Mouse (Mus musculus) G1E-ER4 (cell line): ENCODE data around the gene Slc4a2. TPM values are rescaled to one million over a fixed set of nuclear protein-coding genes. Genes with fewer than 3 reads are reported as not detected.

ENCODE experiments used
- GATA1 ChIP-seq: IDR thresholded peaks from one replicate; pipeline ENCODE4 v1.8.0; 2012; ENCODE audit warnings: low read length, inconsistent platforms
- polyA plus RNA-seq: library from polyadenylated mRNA; stranded (reverse); fragments of >175 nt; gene quantifications from 2 replicates; pipeline ENCODE4 v1.2.3, GENCODE M21; 2012

The Slc4a2 gene
- polyA plus RNA-seq, result 22.8 and 24.1 TPM in 2 replicates

DNA sequence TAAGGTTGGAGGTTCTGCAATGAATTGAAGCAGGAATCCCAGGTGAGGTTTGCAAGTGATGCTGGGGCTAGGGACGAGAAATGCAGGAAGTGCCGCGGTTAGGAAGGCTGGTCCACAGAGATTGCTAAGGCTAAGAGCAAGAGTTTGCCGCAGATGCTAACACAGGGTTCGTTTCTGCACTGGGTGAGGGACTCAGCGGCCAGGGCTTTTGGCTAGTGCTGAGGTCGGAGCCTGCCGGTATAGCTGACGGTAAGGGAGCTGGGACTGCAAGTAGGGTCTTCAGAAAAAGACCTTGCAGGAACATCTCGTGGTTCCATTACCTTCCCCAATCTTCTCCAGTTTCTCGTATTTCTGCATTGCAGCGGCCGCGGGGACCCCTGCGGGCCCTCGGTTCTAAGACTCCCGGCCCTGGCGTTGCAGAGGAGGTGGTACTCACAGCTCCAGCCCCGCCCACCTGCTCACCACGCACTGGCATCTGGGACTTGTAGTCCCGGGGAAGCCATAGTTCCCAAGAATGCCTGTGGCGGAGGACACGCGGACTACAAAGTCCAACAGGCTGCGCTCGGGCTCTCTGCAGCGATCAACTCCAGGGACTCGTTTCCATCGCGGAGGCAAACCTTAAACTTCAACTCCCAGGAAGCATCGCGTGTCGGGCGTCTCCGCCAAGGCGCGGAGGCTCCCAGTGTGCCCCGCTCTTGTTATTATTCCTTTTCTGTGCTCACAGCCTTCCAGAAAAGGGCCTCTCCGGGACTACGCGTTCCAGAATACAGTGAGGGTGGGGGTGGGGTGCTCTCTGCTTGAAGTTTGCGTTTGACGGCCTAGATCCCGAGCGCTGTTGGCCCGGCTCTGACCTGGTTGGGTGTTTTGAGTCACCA, at the start of gene Slc4a2, which contains the start of gene Cdk5:
Gene Slc4a2, plus strand, starts transcription at position 709 of the 875 bp plus-strand sequence.
Gene Cdk5, minus strand, starts transcription at position 402 of the 875 bp plus-strand sequence.
- TF ChIP-seq GATA1, result no peak

- no peak for TF ChIP-seq GATA1
These were observed 49.4 kb upstream of the Slc4a2 start for GRCm38 (mm10) chr5:24374216-24374615.

DNA sequence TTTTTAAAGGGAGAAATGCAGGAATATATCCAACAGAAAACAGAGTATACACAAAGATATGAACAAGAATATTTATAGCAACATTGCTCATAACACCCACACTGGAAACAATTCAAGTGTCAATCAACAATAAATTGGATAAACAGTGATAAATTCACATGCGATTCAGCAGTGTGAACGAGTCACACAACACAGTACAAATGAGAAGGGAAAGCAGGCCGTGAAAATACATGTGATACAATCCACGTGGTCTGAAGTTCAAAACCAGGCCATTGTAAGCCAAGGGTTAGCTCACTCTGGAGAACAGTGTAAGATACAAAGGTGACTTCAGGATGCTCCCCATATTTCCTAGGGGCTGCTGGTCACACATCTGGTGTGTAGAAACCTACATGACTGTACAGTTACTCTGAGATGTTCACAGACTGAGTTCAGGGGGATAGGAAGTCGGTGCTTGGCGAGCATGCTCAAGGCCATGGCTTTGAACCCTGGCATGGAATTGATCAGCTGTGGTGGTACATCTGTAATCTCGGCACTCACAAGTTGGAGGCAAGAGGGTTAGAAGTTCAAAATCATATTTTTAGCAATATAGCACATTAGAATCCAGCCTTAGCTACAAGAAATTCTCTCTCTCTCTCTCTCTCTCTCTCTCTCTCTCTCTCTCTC, 48.8 kb upstream of the Slc4a2 start:
- no peak for TF ChIP-seq GATA1

DNA sequence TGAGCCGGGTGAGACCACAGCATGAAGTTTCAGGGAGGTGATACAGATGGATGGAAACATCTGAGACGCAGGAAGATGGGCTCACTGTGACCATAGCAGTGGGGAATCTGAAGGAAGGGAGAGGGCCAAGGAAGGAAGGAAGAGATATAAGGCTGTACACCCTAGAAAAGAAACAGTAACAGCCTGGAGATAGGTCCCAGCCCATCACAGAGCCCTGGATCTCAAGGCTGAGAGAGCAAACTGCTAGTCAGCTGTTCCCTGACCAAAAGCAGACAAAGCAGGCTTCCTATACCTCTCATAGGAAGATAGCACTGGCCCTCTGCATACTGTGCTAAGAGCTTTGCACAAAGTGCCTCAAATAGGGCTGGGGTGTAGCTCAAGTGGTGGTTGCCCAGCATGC, 44.9 kb upstream of the Slc4a2 start:
- TF ChIP-seq GATA1, result no peak

GRCm38 (mm10) chr5:24379501-24379900, 44.1 kb upstream of the Slc4a2 start:
- TF ChIP-seq GATA1, result no peak

GRCm38 (mm10) chr5:24380499-24380898, 43.1 kb upstream of the Slc4a2 start:
- no peak for TF ChIP-seq GATA1

GRCm38 (mm10) chr5:24381486-24381885, 42.2 kb upstream of the Slc4a2 start:
- TF ChIP-seq GATA1, result no peak

- TF ChIP-seq GATA1, result no peak
These were observed 41.6 kb upstream of the Slc4a2 start for GRCm38 (mm10) chr5:24381988-24382387.

DNA sequence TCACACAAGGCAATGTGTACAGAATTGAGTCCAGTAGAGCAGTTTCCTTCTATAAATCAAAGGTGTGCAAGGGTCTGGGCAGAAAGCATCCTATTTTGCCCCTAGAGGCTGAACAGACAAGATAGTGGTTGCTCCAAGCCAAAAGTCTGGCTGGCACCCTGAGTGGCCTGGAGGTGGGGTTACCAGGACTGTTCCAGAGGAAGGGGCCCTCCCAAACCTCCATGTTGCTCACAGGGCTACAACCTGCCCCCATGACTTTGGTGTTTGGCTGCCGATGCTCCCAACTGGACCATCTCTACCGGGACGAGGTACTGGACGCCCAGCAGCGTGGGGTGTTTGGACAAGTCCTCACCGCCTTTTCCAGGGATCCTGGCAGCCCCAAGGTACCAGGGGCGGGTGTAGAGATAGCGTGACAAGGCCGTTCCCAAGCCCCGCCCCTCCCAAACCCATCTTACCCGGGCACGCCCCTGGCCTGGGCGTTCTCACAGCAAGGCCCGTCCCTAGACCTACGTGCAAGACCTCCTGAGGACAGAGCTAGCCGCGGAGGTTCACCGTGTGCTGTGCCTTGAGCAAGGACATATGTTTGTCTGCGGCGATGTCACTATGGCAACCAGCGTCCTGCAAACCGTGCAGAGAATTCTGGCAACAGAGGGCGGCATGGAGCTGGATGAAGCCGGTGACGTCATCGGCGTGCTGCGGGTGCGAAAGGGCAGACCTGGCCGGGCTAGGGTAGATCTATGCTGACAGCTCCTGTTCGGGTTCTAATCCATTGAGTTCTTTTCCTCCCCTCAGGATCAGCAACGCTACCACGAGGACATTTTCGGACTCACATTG, 40.4 kb upstream of the Slc4a2 start:
- TF ChIP-seq GATA1, result no peak

GRCm38 (mm10) chr5:24384407-24384806, 39.2 kb upstream of the Slc4a2 start:
- no peak for TF ChIP-seq GATA1

GRCm38 (mm10) chr5:24385374-24385773, 38.3 kb upstream of the Slc4a2 start:
- TF ChIP-seq GATA1, result no peak

- TF ChIP-seq GATA1, result no peak
These were observed 37.6 kb upstream of the Slc4a2 start for GRCm38 (mm10) chr5:24385887-24386550.

DNA sequence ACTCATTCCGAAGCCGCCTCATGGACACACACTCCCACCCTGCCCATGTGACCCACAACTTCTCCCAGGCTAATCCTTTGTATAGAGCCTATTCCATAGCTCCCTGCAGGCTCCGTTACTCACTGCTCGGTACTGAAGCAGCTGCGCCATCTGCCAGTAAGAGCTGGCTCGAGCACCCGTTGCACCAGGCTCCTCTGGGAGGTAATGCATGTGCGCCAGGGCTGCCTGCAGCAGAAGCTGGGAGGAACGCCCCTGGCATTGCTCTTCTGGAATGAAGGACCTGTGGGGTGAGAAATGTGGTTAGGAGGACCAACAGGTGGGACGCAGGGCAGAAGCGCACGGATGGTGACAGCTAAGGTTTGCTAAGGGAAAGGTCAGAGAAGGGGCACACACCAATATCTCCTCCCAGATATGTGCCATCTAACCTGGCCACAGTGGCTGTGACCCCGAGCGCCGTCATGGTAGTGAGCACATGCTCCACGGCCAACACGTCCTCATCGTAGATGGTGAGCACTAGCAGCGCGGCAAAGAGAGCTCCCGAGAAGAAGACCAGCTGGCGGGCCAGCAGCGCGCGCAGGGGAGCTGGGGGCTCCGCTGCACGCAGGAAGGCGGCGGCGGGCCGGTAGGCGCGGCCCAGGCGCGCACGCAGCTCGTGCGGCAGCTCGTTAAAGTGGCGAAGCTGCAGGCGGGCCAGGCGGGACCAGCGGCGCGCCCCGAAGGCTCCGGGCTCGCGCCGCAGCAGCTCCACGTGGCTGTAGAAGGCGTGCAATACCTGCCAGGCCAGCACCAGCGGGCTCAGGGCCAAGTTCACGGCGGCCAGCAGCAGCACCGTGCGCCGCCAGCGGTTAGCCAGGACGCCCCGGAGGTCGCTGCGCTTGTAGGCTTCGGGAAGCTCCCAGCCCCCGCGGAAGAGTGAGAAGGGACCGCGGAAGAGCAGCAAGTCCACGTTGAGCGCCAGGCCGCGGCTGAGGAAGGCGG, 36.1 kb upstream of the Slc4a2 start:
- TF ChIP-seq GATA1, result no peak
